Mouse (Mus musculus): ENCODE results near the gene Ddx49.

Ddx49 gene

DNA sequence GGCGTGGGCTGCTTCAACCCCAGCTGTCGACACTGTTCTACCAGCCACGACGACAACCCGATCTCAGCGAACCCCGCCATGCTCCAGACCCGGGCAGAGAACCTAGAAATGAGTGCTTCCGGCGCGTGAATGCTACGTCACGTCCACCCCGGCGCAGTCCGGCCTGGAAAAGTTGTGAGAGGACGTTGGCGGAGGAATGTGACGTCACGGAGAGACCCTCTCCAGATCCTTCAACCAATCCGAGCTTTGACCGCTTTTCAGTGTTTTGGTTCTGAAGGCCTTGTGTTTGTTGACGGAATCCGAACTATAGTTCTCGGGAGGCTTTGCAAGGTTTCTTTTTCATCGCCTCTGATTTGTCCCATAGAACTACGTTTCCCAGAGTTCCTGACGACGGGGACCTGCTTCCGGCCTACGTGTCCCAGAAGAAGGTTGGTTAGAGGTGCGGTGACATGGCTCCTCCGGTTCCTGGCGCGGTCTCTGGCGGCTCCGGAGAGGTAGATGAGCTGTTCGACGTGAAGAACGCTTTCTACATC lies at the start of gene Ddx49, which contains the start of gene Cope:
Gene Ddx49, minus strand, starts transcription at position 132 of the 533 bp plus-strand sequence.
Gene Cope, plus strand, starts transcription at position 161 of the 533 bp plus-strand sequence.
- peak; percentile 94 for DNase-seq

DNA sequence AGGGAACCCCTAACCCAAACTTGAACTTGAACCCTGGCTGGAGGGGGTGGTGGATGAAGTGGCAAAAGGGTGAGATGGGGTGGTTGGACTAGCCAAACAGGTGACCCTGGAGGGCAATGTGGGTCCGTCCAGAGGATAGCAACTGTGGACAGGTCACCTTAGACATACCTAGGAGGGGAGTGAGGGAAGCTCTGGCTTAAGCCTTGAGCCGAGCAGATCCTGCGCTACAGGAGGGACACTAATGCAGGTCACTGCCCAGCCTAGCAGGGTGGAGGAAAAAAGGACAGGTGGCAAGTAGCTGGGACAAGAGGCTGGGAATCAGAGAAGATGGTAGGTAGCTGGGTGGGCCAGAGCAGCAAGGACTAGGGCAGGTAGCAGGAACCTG lies 49.7 kb upstream of the Ddx49 start:
- DNase-seq: no peak

DNA sequence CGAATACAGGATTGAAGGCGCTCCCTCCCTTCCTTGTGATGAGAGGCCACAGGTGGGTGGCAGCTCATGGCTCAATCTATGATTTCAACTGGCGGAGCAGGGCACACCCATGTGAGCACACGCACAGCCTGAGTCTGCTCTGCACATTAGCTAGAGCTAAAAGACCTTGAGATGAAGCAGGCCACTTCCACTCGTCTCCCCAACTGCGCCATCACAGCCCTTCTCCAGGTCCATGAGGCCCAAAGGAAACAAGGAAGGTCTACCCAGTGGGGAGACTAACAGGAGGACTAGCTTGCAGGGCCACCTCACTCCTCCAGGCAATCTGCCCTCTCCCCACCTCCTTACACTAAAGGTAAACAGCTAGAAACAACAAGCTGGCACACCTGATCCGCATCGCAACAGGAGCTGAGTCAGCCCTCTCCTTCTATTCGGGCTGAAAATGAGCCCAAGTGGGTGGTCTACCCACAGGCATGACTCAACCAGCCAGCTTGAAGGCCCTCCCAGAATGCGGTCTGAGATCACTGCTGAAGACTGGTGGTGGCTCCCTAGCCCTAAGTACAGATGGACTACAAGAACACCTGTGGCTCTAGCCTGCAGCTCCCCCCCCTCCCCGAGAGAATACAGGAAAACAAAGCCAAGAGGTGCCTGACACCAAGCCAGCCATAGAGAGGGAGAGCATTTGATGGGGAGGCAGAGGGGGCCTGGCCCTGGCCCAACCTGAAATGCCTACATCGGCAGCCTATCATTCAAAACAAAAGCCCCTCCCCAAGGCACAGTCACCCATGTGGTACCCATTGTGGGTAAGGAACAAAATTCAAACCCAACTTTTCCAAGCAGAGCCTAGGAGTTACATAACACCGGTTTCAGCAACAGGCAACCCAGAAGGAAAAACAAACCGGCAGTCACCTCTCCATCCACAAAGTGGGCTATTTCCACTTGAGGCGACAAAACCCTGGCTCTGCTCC lies 49.0 kb upstream of the Ddx49 start:
- DNase-seq: peak; percentile 52

DNA sequence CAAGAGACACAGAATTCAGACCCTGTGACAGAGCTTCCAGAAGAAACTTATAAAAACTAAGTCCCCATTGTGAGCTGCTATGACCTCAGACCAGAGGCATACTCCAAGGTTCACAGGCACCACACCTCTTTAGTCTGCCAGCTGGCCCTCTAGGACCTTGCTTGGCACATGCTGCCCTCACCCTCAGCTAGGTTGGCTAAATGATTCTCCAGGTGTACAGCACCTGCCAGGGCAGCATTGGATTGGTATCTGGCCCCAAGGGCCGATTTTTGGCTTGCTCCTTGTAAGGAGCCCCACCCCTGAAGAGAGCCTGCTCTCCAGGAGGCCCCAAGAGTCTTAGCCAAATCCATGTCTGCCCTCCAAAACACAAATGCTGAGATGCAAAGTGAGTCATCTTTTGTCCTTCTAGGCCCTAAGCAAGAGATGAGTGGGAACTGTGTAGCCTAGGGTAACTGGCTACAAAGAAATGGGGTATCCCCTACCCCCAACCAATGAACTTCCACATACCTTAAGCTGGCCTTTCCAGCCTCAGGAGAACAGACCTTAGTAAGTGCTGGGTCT lies 45.7 kb upstream of the Ddx49 start:
- DNase-seq: no peak

DNA sequence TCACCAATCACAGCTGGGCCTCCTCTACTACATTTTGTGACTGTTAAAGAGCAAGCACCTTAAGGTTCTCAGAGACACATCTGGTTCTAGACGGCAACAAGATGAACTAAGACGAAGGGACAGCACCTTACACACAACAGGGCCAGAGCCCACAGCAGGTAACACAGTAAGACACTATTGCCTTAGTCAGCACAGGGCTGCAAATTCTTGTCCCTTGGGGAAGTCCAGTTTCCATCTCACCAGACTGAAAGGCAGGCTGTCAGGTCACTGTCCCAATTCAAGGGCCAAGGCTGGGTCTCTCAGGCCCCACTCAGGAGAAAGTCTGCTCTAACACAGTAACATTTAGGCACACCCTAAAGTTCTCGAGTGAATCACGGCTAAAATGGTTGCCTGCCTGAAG lies 45.2 kb upstream of the Ddx49 start:
- no peak for DNase-seq

DNA sequence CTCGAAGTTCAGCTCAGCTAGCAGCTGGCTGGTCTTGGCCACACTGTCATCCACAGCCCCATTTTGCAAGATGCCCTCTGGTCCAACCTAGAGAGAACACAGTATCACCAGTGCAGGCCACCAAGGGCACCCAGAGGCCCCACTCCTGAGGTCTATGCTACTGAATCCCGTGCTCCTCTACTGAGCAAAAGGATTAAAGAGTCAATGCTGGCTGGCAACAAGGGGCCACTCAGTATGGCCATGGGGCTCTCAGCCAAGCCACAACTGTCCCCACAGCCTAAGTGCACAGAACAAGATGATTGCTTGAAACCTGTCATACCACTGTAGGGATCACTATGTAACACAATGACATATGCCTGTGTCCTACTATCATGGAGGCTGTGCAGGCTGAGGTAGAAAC lies 42.0 kb upstream of the Ddx49 start:
- DNase-seq: no peak

DNA sequence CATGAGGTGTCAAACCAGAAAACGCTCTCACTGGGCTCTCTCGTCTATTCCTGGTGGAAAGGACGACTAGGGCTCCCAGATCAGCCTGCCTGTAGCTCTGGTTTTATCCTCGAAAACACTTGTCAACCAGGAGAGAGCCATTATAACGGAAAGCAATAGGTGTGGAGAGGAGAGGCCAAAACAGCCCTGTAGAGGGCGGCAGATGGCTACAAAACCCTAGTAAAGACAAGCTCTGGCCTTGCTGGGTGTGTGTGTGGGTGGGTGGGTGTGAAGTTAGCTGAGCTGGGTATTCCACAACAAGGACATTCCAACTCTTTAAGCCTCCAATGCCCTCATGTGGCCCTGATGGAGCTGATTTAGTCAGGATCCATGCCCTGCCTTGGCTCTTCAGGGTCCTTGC lies 41.4 kb upstream of the Ddx49 start:
- peak; percentile 48 for DNase-seq

DNA sequence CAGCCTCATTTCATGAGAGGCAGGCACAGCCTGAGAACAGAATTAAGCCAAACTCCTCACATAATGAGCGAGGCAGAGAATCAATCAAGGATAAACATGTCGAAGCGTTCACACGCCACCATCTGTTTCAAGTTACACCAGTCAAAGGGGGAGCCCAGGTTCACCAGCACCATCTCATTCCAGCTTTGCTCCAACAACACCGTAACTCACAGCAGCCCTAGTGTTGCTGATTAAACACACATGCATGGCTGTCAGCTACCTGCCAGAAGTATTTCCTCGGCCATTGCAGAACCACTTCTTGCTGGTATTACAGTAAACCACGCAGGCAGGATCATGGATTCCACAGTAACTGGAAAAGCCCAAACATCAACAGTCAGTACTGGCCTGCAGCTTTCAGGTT lies 40.8 kb upstream of the Ddx49 start:
- no peak for DNase-seq

DNA sequence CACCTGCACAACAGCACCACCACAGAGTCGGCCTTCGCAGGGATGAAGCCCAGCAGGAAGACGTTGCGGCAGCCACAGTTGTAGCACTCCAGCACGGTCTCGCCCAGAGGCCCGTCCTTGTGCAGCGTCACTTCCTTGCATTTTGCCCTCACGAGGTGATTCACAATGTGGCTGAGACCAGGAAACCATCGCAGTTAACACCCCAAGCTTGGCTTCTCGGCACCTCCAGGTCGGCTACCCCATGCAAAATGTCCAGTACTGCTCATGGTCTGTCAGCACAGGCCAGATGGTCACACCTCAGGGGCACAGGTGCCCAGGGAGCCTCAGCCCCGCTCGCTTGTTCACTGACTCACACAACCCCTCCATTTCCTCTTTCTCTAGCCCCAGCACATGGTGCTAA lies 39.7 kb upstream of the Ddx49 start:
- DNase-seq: no peak

DNA sequence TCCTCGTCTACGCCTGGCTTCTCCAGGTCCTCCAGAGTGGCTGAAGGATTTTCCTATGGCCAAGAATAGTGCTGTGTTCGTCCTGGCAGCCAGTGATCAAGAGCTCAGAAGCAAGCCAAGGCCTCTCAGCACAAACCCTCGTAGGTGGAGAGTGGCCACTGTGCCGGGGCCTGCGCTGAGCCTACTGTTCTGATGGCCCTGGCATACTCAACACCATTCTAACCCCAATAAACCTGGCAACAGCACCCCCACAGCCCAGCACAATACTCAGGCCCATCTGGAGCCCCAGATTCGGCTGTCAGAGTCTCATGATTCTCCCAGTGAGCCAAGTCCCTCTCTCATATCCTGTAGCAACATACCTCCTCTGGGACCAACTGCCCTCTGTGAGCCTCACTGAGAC lies 38.4 kb upstream of the Ddx49 start:
- peak; percentile 56 for DNase-seq

DNA sequence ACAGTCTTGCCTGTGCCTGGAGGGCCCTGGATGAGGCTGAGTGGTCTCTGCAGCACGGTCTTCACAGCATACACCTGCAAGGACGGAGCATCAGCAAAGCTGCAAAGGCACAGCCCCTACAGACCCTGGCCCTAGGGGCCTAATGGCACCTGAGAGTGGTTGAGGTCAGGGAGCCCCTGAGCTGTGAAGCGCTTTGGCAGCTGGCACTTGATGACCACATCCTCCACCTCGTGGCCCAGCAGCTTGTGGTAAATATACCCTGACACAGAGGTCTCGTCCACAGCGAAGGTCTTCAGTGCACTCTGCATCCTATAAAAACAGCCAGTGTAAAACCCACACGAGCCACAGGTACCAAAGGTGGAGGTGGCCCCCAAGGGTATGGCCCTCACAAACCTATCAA lies 36.6 kb upstream of the Ddx49 start:
- no peak for DNase-seq

DNA sequence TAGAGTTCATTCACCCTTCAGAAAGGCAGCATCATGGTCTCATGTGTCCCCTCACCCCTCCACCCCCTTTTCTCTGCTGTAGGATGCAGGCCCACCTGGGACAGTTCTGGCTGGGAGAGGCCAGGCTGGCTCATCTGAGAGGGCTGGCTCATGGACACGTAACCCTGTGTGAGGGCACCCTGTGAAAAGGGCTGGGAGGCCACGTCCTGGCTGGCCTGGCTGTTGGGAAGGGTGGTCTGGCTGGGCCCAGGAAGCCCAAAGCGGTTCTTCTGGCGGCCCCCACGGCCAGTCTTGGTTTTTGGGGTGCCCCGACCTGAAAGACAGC lies 30.6 kb upstream of the Ddx49 start:
- no peak for DNase-seq

DNA sequence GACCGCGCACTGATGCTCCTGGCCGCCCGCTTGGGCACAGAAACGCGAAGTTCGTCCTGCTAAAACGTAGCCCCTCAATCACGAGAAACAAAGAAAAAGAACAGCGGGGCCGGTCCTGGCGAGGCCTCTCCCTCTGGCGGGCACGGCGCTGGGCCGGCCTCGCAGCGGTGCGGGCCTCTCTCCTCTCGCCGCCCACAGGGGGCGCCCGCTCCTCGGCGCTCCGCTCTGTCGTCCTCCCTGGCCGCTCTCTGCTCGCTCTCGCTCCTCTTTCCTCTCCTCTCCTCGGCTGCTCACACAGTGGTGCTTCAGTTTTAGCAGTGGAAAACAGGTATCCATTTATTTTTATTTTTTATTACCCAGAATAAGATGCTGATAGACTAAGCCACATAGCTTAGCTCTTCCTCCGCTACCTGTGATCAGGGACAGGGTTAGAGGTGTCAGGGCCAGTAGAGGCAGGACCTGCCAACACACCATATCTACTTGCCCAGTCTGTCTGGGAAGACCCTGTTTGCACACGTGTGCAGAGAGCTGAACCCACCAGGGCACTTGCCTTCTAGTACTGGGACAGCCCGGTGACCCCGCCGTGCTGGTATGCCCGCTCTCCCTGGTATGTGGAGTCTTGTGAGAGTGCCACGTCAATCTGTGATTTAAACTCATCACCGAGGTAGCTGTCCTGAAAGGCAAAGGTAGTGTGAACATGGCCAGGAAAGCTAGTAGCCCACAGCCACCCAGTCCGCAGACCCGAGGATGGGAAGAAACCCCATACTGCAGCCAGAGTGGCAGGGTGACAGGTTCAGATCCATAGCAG lies 30.0 kb upstream of the Ddx49 start:
- peak; percentile 69 for DNase-seq

DNA sequence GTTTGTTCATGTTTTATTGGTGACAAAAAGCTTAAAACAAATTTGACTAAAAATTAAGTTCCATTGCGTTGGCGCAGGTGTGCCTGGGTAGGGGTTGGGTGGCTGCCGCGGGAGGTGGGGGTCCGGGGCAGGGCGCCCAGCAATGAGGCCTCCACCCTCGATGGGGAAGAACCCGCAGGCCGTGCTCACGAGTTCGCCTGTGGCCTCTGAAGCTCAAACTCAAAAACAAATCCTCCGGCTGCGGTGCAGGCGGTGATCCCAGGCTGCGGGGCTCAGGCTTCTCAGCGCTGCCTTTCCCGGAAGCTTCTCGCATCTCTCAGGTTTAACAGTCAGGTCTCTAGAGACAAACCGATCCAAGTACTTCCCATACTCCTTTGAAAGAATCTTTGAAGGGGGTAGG lies 29.2 kb upstream of the Ddx49 start:
- DNase-seq: no peak

DNA sequence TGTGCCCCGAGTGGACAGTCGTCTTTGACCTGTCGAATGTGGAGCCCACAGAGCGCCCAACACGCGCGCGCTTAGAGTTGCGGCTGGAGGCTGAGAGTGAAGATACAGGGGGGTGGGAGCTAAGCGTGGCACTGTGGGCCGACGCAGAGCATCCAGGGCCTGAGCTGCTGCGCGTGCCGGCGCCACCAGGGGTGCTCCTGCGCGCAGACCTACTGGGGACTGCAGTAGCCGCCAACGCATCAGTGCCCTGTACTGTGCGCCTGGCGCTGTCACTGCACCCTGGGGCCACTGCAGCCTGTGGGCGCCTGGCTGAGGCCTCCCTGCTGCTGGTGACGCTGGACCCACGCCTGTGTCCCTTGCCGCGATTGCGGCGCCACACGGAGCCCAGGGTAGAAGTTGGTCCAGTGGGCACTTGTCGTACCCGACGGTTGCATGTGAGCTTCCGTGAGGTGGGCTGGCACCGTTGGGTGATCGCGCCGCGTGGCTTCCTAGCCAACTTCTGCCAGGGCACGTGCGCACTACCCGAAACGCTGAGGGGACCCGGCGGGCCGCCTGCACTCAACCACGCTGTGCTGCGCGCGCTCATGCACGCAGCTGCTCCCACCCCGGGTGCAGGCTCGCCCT lies 28.6 kb upstream of the Ddx49 start:
- DNase-seq: peak; percentile 66

DNA sequence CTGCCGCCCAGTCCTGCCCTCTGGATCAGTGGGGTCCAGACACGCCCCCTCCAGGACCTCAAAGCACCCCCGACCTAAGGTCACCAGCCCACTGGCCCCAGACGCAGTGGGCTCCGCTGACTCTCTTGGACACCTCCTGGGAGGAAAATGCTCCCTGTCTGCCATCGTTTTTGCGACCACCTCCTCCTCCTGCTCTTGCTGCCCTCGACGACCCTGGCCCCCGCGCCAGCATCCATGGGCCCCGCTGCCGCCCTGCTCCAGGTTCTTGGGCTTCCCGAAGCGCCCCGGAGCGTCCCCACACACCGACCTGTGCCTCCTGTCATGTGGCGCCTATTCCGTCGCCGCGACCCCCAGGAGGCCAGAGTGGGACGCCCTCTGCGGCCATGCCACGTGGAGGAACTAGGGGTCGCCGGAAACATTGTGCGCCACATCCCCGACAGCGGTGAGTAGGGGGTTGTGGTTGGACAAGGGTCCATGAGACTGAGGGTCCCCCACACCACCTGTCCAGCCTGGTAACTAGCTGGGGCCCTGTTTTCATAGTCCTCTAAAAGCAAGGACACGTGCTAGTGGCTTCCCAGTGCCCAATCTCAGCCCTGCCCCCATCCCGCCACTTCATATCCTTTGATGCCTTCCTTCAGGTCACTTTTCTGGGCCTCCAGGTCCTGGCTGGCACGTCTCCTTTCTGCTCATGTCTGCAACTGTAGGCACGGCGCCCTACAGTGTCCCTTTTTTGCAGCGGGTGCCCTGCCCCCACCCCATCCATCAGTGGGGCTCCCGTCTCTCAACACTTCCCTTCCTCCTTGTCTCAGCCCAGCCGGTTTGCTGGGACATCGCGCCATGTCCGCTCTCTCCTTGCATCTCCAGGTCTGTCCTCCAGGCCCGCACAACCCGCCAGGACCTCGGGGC lies 27.8 kb upstream of the Ddx49 start:
- DNase-seq: no peak

DNA sequence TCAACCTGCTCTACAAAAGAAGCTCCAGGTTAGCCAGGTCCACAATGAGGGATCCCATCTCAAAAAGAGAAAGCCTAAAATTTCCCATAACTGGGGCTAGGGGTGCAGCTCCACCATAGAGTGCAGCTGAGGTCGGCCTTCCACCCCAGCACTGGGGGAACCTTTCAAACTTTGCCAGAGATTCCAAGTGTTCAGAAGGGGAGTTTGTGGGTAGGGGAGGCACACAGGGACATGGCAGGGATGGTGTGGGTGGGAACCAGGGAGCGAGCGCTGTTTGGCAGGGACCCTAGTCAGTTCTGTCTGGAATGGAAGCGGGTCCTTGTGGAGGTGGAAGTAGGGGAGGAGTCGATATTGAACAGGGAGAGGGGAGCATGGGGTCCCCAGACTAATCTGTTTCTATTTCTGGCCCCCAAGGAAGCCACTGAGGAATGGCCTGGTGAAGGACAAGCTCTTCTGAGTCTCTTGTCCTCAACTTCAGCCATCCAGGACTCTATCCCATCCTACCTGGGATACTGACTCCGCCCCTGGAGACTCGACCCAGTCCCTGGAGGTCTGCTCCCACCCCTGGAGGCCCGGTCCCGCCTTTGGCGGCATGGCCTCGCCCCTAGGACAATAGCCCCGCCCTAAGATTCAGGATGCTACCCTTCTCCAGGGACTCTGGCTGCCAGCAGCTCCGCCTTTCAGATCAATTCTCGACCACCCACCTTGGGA lies 27.0 kb upstream of the Ddx49 start, which contains the start of gene Gdf1:
Gene Gdf1, plus strand, starts transcription at position 694 of the 711 bp plus-strand sequence.
- DNase-seq: no peak

DNA sequence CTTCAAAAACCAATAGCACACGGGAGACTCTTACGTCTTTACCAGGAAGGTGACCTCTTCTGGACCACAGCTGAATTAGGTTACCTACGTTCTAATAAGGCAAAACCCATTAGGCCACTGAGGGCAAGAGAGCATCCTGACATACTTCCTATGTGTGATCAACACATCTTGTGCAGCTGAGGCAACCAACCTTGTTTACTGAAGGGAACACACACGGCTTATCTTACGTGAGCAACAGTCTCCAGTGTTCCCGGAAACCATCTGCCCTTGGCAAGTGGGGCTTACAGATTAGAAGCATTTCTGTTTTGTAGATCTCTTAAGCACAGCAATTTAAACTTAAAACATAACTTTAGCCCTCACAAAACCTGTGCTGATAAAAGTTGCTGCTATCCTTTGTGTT lies 25.2 kb upstream of the Ddx49 start:
- DNase-seq: no peak

DNA sequence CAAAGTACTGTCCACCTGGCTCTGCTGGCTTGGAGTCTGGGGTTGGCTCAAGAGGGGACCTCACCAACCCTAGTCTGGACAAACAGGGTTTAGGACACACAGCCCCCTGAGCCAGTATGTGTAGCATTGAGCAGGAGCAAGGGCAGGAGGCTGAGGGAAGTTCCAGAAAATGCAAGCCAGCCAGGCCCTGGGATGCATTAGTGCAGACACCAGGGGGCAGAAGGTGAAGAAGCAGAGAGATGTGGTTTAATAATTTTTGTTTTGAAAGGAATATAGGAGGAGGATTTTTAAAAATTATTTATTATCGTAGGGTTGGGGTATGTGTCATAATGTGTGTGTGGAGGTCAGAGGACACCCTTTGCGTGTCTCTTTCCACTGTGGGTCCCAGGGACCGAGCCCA lies 21.4 kb upstream of the Ddx49 start:
- DNase-seq: no peak

DNA sequence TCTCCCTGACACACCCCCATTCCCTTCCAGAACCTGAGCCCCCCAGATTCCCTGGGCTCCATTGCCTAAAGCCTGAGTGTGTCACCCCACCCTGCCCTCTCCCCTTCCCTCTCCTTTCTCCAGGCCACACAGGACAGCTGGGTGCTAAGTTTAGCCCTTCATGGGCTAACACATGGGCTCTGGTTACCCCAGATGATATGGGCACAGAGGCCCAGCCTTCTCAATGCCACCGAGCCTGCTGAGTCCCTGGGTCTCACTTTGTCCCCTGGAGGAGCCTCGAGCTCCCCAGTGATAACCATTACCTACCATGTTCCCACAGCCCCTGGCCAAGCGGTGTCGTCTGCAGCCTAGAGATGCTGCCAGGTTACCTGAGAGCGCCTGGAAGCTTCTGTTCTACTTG lies 15.6 kb upstream of the Ddx49 start:
- DNase-seq: no peak
